In genomic region chr1:51680725-51681124, GRCm38 (mm10) we compare ENCODE assay signal across 20 mouse cellular contexts.
DNase-seq lines count a peak whose midpoint lies in the region; ATAC-seq and TF ChIP-seq lines count a peak whose summit lies in the region.
"Had no signal": no experiment of that assay in that cellular context is flagged by ENCODE, and none has a peak within 500 bp of the region (broad histone marks: within the 10 kb centered on the region; RNA-seq: fewer than 3 reads in every experiment).

No protein-coding gene starts in this region.

- no peak for TF ChIP-seq CTCF in CH12.LX (conservative IDR thresholded peaks at IDR 0.05 in 1 of 2, IDR thresholded peaks at IDR 0.05 in 1 of 2; ENCODE audit: low read depth in 2 of 2, low read length in 2 of 2)

- WGBS in forebrain, embryonic 14.5 days: 74% methylated on average over 6 of the region's 6 CpGs
- 64% methylated on average over 6 of the region's 6 CpGs for WGBS in forebrain, embryonic 16.5 days
- 70% methylated on average over 6 of the region's 6 CpGs for WGBS in heart, embryonic 10.5 days

- H3K4me3 ChIP-seq in forebrain, embryonic 14.5 days (ENCODE audit: low read depth, low read length): no peak overlapping the region
- H3K4me3 ChIP-seq in forebrain, embryonic 16.5 days (replicated peaks; ENCODE audit: low read length): no peak overlapping the region
- no peak overlapping the region for H3K4me3 ChIP-seq in heart, embryonic 10.5 days
- no peak overlapping the region for H3K4me3 ChIP-seq in CH12.LX (replicated peaks in 1 of 3; ENCODE audit: low read depth in 2 of 3, low read length in 2 of 3, poor library complexity in 1 of 3)
- H3K4me3 ChIP-seq: embryonic facial prominence, embryonic 10.5 days; embryonic facial prominence, embryonic 12.5 days had no signal

- TF ChIP-seq POLR2A in CH12.LX (IDR thresholded peaks at IDR 0.05; ENCODE audit: low read depth, low read length): no peak

- H3K9me3 ChIP-seq in forebrain, embryonic 14.5 days (replicated peaks; ENCODE audit: control insufficient read depth, low read length): no peaks in the 10 kb centered on the region
- H3K9me3 ChIP-seq in forebrain, embryonic 16.5 days (ENCODE audit: control insufficient read depth, low read length): no peaks in the 10 kb centered on the region
- no peaks in the 10 kb centered on the region for H3K9me3 ChIP-seq in heart, embryonic 10.5 days
- peaks cover 7% of the 10 kb centered on the region for H3K9me3 ChIP-seq in CH12.LX (replicated peaks; ENCODE audit: low read length)
- H3K9me3 ChIP-seq: embryonic facial prominence, embryonic 10.5 days; embryonic facial prominence, embryonic 12.5 days; G1E had no signal

- TF ChIP-seq RAD21 in CH12.LX (IDR thresholded peaks at IDR 0.05; ENCODE audit: low read depth, low read length): no peak

- H3K4me2 ChIP-seq in forebrain, embryonic 14.5 days (ENCODE audit: low read length): no peak overlapping the region
- no peak overlapping the region for H3K4me2 ChIP-seq in forebrain, embryonic 16.5 days (ENCODE audit: low read length)
- peak overlapping the region; percentile 51 for H3K4me2 ChIP-seq in CH12.LX (ENCODE audit: insufficient read depth, low read depth, poor library complexity, severe bottlenecking)
- H3K4me2 ChIP-seq: embryonic facial prominence, embryonic 12.5 days had no signal

- H3K9ac ChIP-seq in forebrain, embryonic 14.5 days (ENCODE audit: low read length): no peak overlapping the region
- H3K9ac ChIP-seq in forebrain, embryonic 16.5 days (replicated peaks; ENCODE audit: low read depth, low read length): no peak overlapping the region
- H3K9ac ChIP-seq in CH12.LX (ENCODE audit: insufficient read depth, low read depth): peak overlapping the region; percentile 48
- H3K9ac ChIP-seq: embryonic facial prominence, embryonic 12.5 days; forebrain, postnatal 0 days had no signal

- no peaks in the 10 kb centered on the region for H3K27me3 ChIP-seq in forebrain, embryonic 14.5 days (replicated peaks; ENCODE audit: control insufficient read depth, insufficient read depth, low read length)
- H3K27me3 ChIP-seq in forebrain, embryonic 16.5 days (replicated peaks; ENCODE audit: control insufficient read depth, insufficient read depth, low read length): no peaks in the 10 kb centered on the region
- no peaks in the 10 kb centered on the region for H3K27me3 ChIP-seq in heart, embryonic 10.5 days (ENCODE audit: insufficient read depth, poor library complexity, severe bottlenecking)
- no peaks in the 10 kb centered on the region for H3K27me3 ChIP-seq in CH12.LX (replicated peaks)
- H3K27me3 ChIP-seq: embryonic facial prominence, embryonic 12.5 days had no signal

- dilution Hi-C loops in CH12.LX (cut with MboI; ENCODE audit: extremely low pct_ligation_motif_present, extremely low pct_unique_long_range_greater_than_20kb, low sequenced_read_pairs): no loop called here

- DNase-seq in forebrain, embryonic 14.5 days (ENCODE audit: low spot score): no peak
- peak; percentile 50 for DNase-seq in heart, embryonic 10.5 days (ENCODE audit: low spot score)
- DNase-seq in heart, postnatal 25 days (ENCODE audit: low spot score): no peak
- DNase-seq in CH12.LX (ENCODE audit: extremely low read depth): peak; percentile 30
- DNase-seq in layer of hippocampus, postnatal 36 days: no peak
- DNase-seq: adrenal gland, adult 8-10 months; adrenal gland, postnatal 14 days; adrenal gland, postnatal 36 days; cerebellum, adult 11-12 months; cerebellum, adult 2 months; cerebellum, adult 9-10 months; cerebellum, postnatal 10 days; cerebellum, postnatal 25 days; forebrain, postnatal 0 days had no signal

- in situ Hi-C loops in CH12.LX (cut with MboI; ENCODE audit: low pct_ligation_motif_present, low pct_unique_long_range_greater_than_20kb, low sequenced_read_pairs): no loop called here

- H3K36me3 ChIP-seq in forebrain, embryonic 14.5 days (ENCODE audit: control insufficient read depth, insufficient read depth, low read length): no peaks in the 10 kb centered on the region
- no peaks in the 10 kb centered on the region for H3K36me3 ChIP-seq in forebrain, embryonic 16.5 days (ENCODE audit: control insufficient read depth, insufficient read depth)
- no peaks in the 10 kb centered on the region for H3K36me3 ChIP-seq in heart, embryonic 10.5 days
- no peaks in the 10 kb centered on the region for H3K36me3 ChIP-seq in CH12.LX (replicated peaks in 1 of 2; ENCODE audit: control insufficient read depth in 1 of 2, insufficient read depth in 1 of 2, low read length in 1 of 2)
- H3K36me3 ChIP-seq: embryonic facial prominence, embryonic 10.5 days; embryonic facial prominence, embryonic 12.5 days; G1E had no signal

- H3K79me2 ChIP-seq in CH12.LX (replicated peaks; ENCODE audit: control insufficient read depth, extremely low read depth, insufficient read depth, poor library complexity, severe bottlenecking): no peaks in the 10 kb centered on the region

- no peaks in the 10 kb centered on the region for H3K4me1 ChIP-seq in forebrain, embryonic 14.5 days (ENCODE audit: control insufficient read depth, insufficient read depth, low read length)
- H3K4me1 ChIP-seq in forebrain, embryonic 16.5 days (replicated peaks; ENCODE audit: control insufficient read depth, insufficient read depth, low read length): no peaks in the 10 kb centered on the region
- no peaks in the 10 kb centered on the region for H3K4me1 ChIP-seq in heart, embryonic 10.5 days
- H3K4me1 ChIP-seq in CH12.LX (ENCODE audit: control insufficient read depth in 1 of 2, insufficient read depth in 2 of 2): peaks cover 12 to 52% of the 10 kb centered on the region in 2 experiments

- H3K27ac ChIP-seq in forebrain, embryonic 14.5 days (ENCODE audit: low read depth, low read length): no peak overlapping the region
- H3K27ac ChIP-seq in forebrain, embryonic 16.5 days (ENCODE audit: low read length): no peak overlapping the region
- no peak overlapping the region for H3K27ac ChIP-seq in heart, embryonic 10.5 days
- H3K27ac ChIP-seq in CH12.LX (ENCODE audit: insufficient read depth, low read depth): peak overlapping the region; percentile 86
- H3K27ac ChIP-seq: embryonic facial prominence, embryonic 10.5 days; embryonic facial prominence, embryonic 12.5 days had no signal

- peak; percentile 52; the same call in 1 of the 2 replicates for ATAC-seq in forebrain, embryonic 14.5 days
- ATAC-seq in forebrain, embryonic 16.5 days: no peak
- ATAC-seq: activated CD4-positive, CD25-positive, alpha-beta regulatory T cell, adult 4 months; forebrain, postnatal 0 days; Patski had no signal

- no peak for TF ChIP-seq EP300 in CH12.LX (IDR thresholded peaks at IDR 0.05; ENCODE audit: low read length)

- intact Hi-C loops in heart, postnatal 25 days (cut with DNase I): no loop called here

TF ChIP-seq in CH12.LX, 34 proteins besides CTCF, POLR2A, EP300 and RAD21:
- TF ChIP-seq BHLHE40 (IDR thresholded peaks at IDR 0.05; ENCODE audit: low read depth, low read length) (peak; percentile 92), CHD1 (IDR thresholded peaks at IDR 0.05; ENCODE audit: low read depth, low read length) (no peak)

Comparison
In these comparisons a context has a peak if more than half of its experiments do, and no peak if none do; other contexts are left out.
1. DNase-seq: peak in heart, embryonic 10.5 days (single experiment) and CH12.LX (single experiment); none in forebrain, embryonic 14.5 days (single experiment), heart, postnatal 25 days (single experiment) and layer of hippocampus, postnatal 36 days (0 of 2).